Mouse (Mus musculus) layer of hippocampus, adult 6 months (tissue): ENCODE measurements around the gene Gm21750. TPM values are rescaled to one million over a fixed set of nuclear protein-coding genes. Genes with fewer than 3 reads are reported as not detected.

Experiments used
- long read RNA-seq, 2 experiments: library from polyadenylated mRNA; unstranded; transcript quantifications; one replicate each; pipeline ENCODE4 v2.0.0; 2019 to 2020
- polyA plus RNA-seq: library from polyadenylated mRNA; unstranded; fragments of <200 nt; fragmentation: Nextera tagmentation; gene quantifications from 2 replicates; pipeline ENCODE4 v1.2.3, GENCODE M21; 2021

The Gm21750 gene
- polyA plus RNA-seq: not detected in 2 replicates
- long read RNA-seq, experiment 1: 0 reads
- long read RNA-seq, experiment 2: 0 reads

DNA sequence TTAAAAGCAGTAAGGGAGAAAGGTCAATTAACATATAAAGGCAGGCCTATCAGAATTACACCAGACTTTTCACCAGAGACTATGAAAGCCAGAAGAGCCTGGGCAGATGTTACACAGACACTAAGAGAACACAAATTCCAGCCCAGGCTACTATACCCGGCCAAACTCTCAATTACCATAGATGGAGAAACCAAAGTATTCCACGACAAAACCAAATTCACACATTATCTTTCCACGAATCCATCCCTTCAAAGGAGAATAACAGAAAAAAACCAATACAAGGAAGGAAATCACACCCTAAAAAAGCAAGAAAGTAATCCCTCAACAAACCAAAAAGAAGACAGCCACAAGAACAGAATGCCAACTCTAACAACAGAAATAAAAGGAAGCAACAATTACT is at the start of gene Gm21750:
TSS of gene Gm21750 (plus strand) at position 301 of the 400 bp plus-strand sequence.

Other genes starting within 250 kb of the Gm21750 start
- gene Med4, start 151.2 kb upstream of the Gm21750 start, polyA plus RNA-seq: 31.0 and 31.9 TPM in 2 replicates
- 196 and 206 TPM in 2 replicates for gene Sucla2, start 135.9 kb upstream of the Gm21750 start, polyA plus RNA-seq
- 2.4 and 2.6 TPM in 2 replicates for gene Nudt15, start 113.0 kb upstream of the Gm21750 start, polyA plus RNA-seq